Mouse (Mus musculus) lung, postnatal 0 days (tissue): Measurements from ENCODE around the gene Klhl29. TPM values are rescaled to one million over a fixed set of nuclear protein-coding genes. Genes with fewer than 3 reads are reported as not detected.

Experiments used
- ATAC-seq: fragments of 200-750 bp; cut with Nextera tagmentation; 2 replicates; pipeline ENCODE4 v1.8.0; 2017; ENCODE audit warnings: moderate library complexity
- DNase-seq: peaks from one replicate; pipeline ENCODE4 v3.0.0-alpha.2; 2016; ENCODE audit warnings: low spot score
- H3K27ac ChIP-seq: fragments of 300-500 bp; sonication (generic); 2 replicates; pipeline ENCODE4 v1.5.1; 2014; ENCODE audit warnings: antibody characterized with exemption, mild to moderate bottlenecking, low read length, mixed read lengths
- H3K27me3 ChIP-seq: fragments of 300-500 bp; sonication (generic); replicated peaks from 2 replicates; pipeline ENCODE4 v1.6.1; 2014; ENCODE audit warnings: low read length, mixed read lengths; ENCODE audit not compliant: insufficient read depth
- H3K36me3 ChIP-seq: fragments of 300-500 bp; sonication (generic); 2 replicates; pipeline ENCODE4 v1.6.1; 2014; ENCODE audit warnings: low read length, mixed read lengths; ENCODE audit not compliant: insufficient read depth
- H3K4me1 ChIP-seq: fragments of 300-500 bp; sonication (generic); 2 replicates; pipeline ENCODE4 v1.6.1; 2014; ENCODE audit warnings: antibody characterized with exemption, low read depth, low read length, mixed read lengths; ENCODE audit not compliant: insufficient read depth
- H3K4me2 ChIP-seq: fragments of 300-500 bp; sonication (generic); replicated peaks from 2 replicates; pipeline ENCODE4 v1.6.1; 2014; ENCODE audit warnings: low read depth, mild to moderate bottlenecking, low read length, moderate library complexity, mixed read lengths
- H3K4me3 ChIP-seq: fragments of 300-500 bp; sonication (generic); 2 replicates; pipeline ENCODE4 v1.5.1; 2014; ENCODE audit warnings: low read depth, low read length
- H3K9ac ChIP-seq: fragments of 300-500 bp; sonication (generic); replicated peaks from 2 replicates; pipeline ENCODE4 v1.6.1; 2014; ENCODE audit warnings: low read depth, mild to moderate bottlenecking
- H3K9me3 ChIP-seq: fragments of 300-500 bp; sonication (generic); 2 replicates; pipeline ENCODE4 v1.6.1; 2016; ENCODE audit warnings: low read length, mixed read lengths
- CTCF ChIP-seq: IDR thresholded peaks from 2 replicates; pipeline ENCODE4 v1.5.1; 2016; ENCODE audit warnings: antibody characterized with exemption, mild to moderate bottlenecking
- EP300 ChIP-seq: IDR thresholded peaks from 2 replicates; pipeline ENCODE4 v1.6.1; 2016; ENCODE audit warnings: antibody characterized with exemption, mild to moderate bottlenecking, control low read depth
- WGBS: fragments of 180-500 bp; shearing (Covaris S2); extraction: QIAGEN DNeasy Blood & Tissue Kit; methylation state at CpG from one replicate; pipeline ENCODE4 v1.1.7; 2014; 5-methylcytosine and 5-hydroxymethylcytosine counted together
- polyA plus RNA-seq: library from polyadenylated mRNA; unstranded; fragments of >200 nt; fragmentation: Nextera tagmentation; extraction: Ambion mirVana; gene quantifications from 2 replicates; pipeline ENCODE4 v1.2.1, GENCODE M21; 2015

Klhl29 gene
- polyA plus RNA-seq, 1 experiment from 2014 or later, result 0.33 TPM

GRCm38 (mm10) chr12:5157931-5158481, 217.5 kb downstream of the Klhl29 start:
- 74% methylated on average over 5 of the region's 5 CpGs for WGBS
- Histone ChIP-seq H3K9ac (no peak overlapping the region), H3K9me3 (no peaks in the 10 kb centered on the region), H3K4me2 (no peak overlapping the region), H3K36me3 (no peaks in the 10 kb centered on the region), H3K27ac (no peak overlapping the region), H3K4me1 (no peaks in the 10 kb centered on the region), H3K27me3 (no peaks in the 10 kb centered on the region), H3K4me3 (no peak overlapping the region)
- DNase-seq, result no peak
- ATAC-seq, result no peak
- TF ChIP-seq CTCF (no peak), EP300 (no peak)

- TF ChIP-seq EP300 (no peak), CTCF (no peak)
- 74% methylated on average over 6 of the region's 6 CpGs for WGBS
- H3K27me3 ChIP-seq, result no peaks in the 10 kb centered on the region
- H3K4me1 ChIP-seq, result no peaks in the 10 kb centered on the region
- no peak overlapping the region for H3K4me3 ChIP-seq
- ATAC-seq (no peak), DNase-seq (no peak)
- H3K4me2 ChIP-seq, result no peak overlapping the region
- H3K9ac ChIP-seq, result no peak overlapping the region
- no peak overlapping the region for H3K27ac ChIP-seq
- no peaks in the 10 kb centered on the region for H3K36me3 ChIP-seq
- no peaks in the 10 kb centered on the region for H3K9me3 ChIP-seq
These were observed 218.3 kb downstream of the Klhl29 start for GRCm38 (mm10) chr12:5157021-5157681.

GRCm38 (mm10) chr12:5155177-5155576, 220.3 kb downstream of the Klhl29 start:
- Histone ChIP-seq H3K4me1 (no peaks in the 10 kb centered on the region), H3K27ac (no peak overlapping the region), H3K9ac (no peak overlapping the region), H3K27me3 (no peaks in the 10 kb centered on the region), H3K36me3 (no peaks in the 10 kb centered on the region), H3K4me2 (no peak overlapping the region), H3K9me3 (no peaks in the 10 kb centered on the region), H3K4me3 (no peak overlapping the region)
- no peak for TF ChIP-seq CTCF
- no peak for TF ChIP-seq EP300
- ATAC-seq (no peak), DNase-seq (no peak)
- WGBS, result 47% methylated on average over 3 of the region's 3 CpGs

GRCm38 (mm10) chr12:5151859-5152258, 223.6 kb downstream of the Klhl29 start:
- no peaks in the 10 kb centered on the region for H3K4me1 ChIP-seq
- no peaks in the 10 kb centered on the region for H3K27me3 ChIP-seq
- ATAC-seq, result peak; percentile 30; the same call in 1 of the 2 replicates
- WGBS, result 33% methylated on average over 10 of the region's 10 CpGs
- H3K9ac ChIP-seq, result no peak overlapping the region
- DNase-seq, result peak; percentile 41
- H3K27ac ChIP-seq, result no peak overlapping the region
- no peak for TF ChIP-seq EP300
- peak; percentile 58 for TF ChIP-seq CTCF
- no peak overlapping the region for H3K4me2 ChIP-seq
- H3K36me3 ChIP-seq, result no peaks in the 10 kb centered on the region
- H3K9me3 ChIP-seq, result no peaks in the 10 kb centered on the region
- H3K4me3 ChIP-seq, result no peak overlapping the region

GRCm38 (mm10) chr12:5147346-5148035, 228.0 kb downstream of the Klhl29 start:
- WGBS, result 69% methylated on average over 5 of the region's 5 CpGs
- no peak overlapping the region for H3K4me2 ChIP-seq
- H3K27ac ChIP-seq, result no peak overlapping the region

GRCm38 (mm10) chr12:5143903-5144781, 231.3 kb downstream of the Klhl29 start:
- H3K9ac ChIP-seq, result no peak overlapping the region
- no peak for ATAC-seq
- H3K4me3 ChIP-seq, result no peak overlapping the region
- no peaks in the 10 kb centered on the region for H3K27me3 ChIP-seq
- no peak overlapping the region for H3K27ac ChIP-seq
- H3K4me1 ChIP-seq, result no peaks in the 10 kb centered on the region
- DNase-seq, result no peak
- no peaks in the 10 kb centered on the region for H3K36me3 ChIP-seq
- H3K4me2 ChIP-seq, result no peak overlapping the region
- H3K9me3 ChIP-seq, result no peaks in the 10 kb centered on the region
- 61% methylated on average over 5 of the region's 5 CpGs for WGBS
- TF ChIP-seq EP300, result no peak
- TF ChIP-seq CTCF, result no peak

More at GRCm38 (mm10) chr12:5147346-5148035, 228.0 kb downstream of the Klhl29 start:
- H3K9ac ChIP-seq, result no peak overlapping the region
- TF ChIP-seq EP300, result no peak
- no peaks in the 10 kb centered on the region for H3K27me3 ChIP-seq
- ATAC-seq, result no peak
- no peak for DNase-seq
- H3K4me3 ChIP-seq, result no peak overlapping the region
- no peaks in the 10 kb centered on the region for H3K4me1 ChIP-seq
- no peaks in the 10 kb centered on the region for H3K36me3 ChIP-seq
- H3K9me3 ChIP-seq, result no peaks in the 10 kb centered on the region
